Mouse (Mus musculus) stomach, embryonic 16.5 days (tissue): ENCODE measurements around the gene Farp1. TPM values are rescaled to one million over a fixed set of nuclear protein-coding genes. Genes with fewer than 3 reads are reported as not detected.
A peak's percentile ranks its signal among the peaks of the same experiment; 100 is the strongest.
"Not testable (repeated sequence)": the region's sequence is repeated elsewhere in the genome, so short reads cannot be mapped to it uniquely, and the experiment has no call there.

Experiments used
- ATAC-seq: fragments of 200-750 bp; cut with Nextera tagmentation; 2 replicates; pipeline ENCODE4 v1.8.0; 2017; ENCODE audit warnings: moderate number of reproducible peaks, moderate TSS enrichment; ENCODE audit not compliant: insufficient read depth, low FRiP score
- H3K27ac ChIP-seq: fragments of 300-500 bp; sonication (generic); 2 replicates; pipeline ENCODE4 v1.5.1; 2014; ENCODE audit warnings: low read length
- H3K27me3 ChIP-seq: fragments of 300-500 bp; sonication (generic); 2 replicates; pipeline ENCODE4 v1.6.1; 2014; ENCODE audit warnings: low read length, control low read depth, mixed read lengths; ENCODE audit not compliant: control insufficient read depth, insufficient read depth
- H3K36me3 ChIP-seq: fragments of 300-500 bp; sonication (generic); 2 replicates; pipeline ENCODE4 v1.6.1; 2014; ENCODE audit warnings: low read length; ENCODE audit not compliant: control insufficient read depth, insufficient read depth
- H3K4me1 ChIP-seq: fragments of 300-500 bp; sonication (generic); 2 replicates; pipeline ENCODE4 v1.6.1; 2014; ENCODE audit warnings: low read length, control low read depth, mixed read lengths; ENCODE audit not compliant: control insufficient read depth, insufficient read depth
- H3K4me2 ChIP-seq: fragments of 300-500 bp; sonication (generic); 2 replicates; pipeline ENCODE4 v1.6.1; 2014; ENCODE audit warnings: low read depth, low read length, mixed read lengths
- H3K4me3 ChIP-seq: fragments of 300-500 bp; sonication (generic); replicated peaks from 2 replicates; pipeline ENCODE4 v1.5.1; 2014; ENCODE audit warnings: mild to moderate bottlenecking, low read length
- H3K9ac ChIP-seq: fragments of 300-500 bp; sonication (generic); 2 replicates; pipeline ENCODE4 v1.6.1; 2014; ENCODE audit warnings: low read length
- H3K9me3 ChIP-seq: fragments of 300-500 bp; sonication (generic); replicated peaks from 2 replicates; pipeline ENCODE4 v1.6.1; 2016; ENCODE audit warnings: low read length, control low read depth; ENCODE audit not compliant: control insufficient read depth
- WGBS: fragments of 180-500 bp; shearing (Covaris S2); extraction: QIAGEN DNeasy Blood & Tissue Kit; methylation state at CpG from one replicate; pipeline ENCODE4 v1.1.7; 2014; 5-methylcytosine and 5-hydroxymethylcytosine counted together
- polyA plus RNA-seq: library from polyadenylated mRNA; unstranded; fragments of >200 nt; fragmentation: Nextera tagmentation; extraction: Ambion mirVana; gene quantifications from 2 replicates; pipeline ENCODE4 v1.2.1, GENCODE M21; 2015

Farp1 gene
- polyA plus RNA-seq, 1 experiment from 2014 or later, result 15.2 TPM

DNA sequence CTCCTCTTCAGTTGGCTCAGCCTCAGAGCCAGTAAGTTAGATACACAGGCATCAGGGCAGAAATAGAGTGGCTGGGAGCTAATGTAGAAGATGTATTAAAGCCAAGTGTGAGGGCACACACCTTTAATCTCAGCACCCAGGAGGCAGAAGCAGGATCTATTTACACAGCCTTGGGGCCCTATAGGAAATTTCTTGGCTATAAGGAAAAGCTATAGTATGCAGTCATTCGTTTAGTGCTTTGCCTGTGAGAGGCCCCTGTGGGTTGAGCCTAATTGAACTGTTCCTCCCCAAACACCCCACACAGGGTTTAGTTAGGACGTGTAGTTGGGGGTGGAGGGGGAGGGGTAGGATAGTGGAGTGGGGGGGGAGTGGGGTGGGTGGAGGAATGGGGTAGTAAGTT lies 87.9 kb downstream of the Farp1 start:
- WGBS, result 23% methylated on average over 2 of the region's 2 CpGs
- Histone ChIP-seq H3K4me2 (no peak overlapping the region), H3K4me1 (peaks cover 10% of the 10 kb centered on the region), H3K9ac (no peak overlapping the region), H3K9me3 (no peaks in the 10 kb centered on the region), H3K36me3 (no peaks in the 10 kb centered on the region), H3K4me3 (no peak overlapping the region), H3K27ac (no peak overlapping the region), H3K27me3 (no peaks in the 10 kb centered on the region)
- peak; percentile 2; the same call in 1 of the 2 replicates for ATAC-seq

DNA sequence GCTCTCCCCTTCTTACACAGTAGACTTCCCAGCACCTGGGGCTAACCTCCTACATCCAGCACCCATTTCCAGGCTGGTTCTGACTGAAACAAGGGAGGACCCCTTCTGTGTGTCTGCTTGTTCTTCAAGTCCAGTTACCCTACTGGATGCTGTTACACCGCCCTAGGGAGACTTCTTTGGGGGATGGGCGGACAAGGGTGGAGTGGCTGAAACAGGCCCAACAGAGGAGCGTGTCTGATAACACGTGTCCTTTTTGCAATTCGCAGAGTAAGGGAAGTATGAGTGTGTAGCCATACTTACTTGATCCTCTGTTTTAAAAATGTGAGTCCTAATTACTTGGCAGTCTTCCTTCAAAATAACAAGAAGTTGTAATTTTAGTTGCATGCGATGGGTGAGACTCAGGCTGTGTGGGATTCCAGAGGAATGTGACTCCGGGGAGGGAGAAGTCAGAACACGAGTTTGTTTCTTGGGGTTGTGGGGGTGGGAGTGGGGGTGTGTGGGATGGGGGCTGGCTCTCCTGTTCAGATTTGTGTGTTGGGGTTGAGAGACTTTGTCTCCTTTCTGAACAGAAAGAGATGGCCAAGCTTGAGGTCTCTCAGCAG lies 89.5 kb downstream of the Farp1 start:
- ATAC-seq, result peak; percentile 31; the same call in 1 of the 2 replicates
- no peak overlapping the region for H3K9ac ChIP-seq
- H3K36me3 ChIP-seq, result no peaks in the 10 kb centered on the region
- WGBS, result 62% methylated on average over 8 of the region's 8 CpGs
- no peak overlapping the region for H3K4me2 ChIP-seq
- no peaks in the 10 kb centered on the region for H3K27me3 ChIP-seq
- H3K9me3 ChIP-seq, result no peaks in the 10 kb centered on the region
- H3K4me1 ChIP-seq, result peaks cover 15% of the 10 kb centered on the region
- no peak overlapping the region for H3K27ac ChIP-seq
- H3K4me3 ChIP-seq, result no peak overlapping the region

DNA sequence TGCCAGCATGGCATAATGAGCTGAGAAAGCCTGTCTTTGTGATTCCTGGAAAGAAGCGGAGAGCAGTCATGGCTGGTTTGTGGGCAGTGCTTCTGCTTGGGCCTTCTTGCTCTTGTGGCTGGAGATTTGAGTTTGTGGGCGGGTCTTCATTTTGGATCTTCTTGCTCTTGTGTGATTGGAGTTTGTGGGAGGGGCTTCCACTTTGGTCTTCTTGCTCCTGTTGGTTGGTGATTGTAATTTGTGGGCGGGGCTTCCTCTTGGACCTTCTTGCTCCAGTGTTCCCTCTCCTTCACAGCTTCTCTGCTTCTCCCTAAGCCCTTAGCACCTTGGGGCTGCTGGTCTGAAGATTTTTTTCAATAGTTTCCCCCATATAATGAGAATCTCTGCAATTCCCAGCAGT lies 90.7 kb downstream of the Farp1 start:
- Histone ChIP-seq H3K9ac (no peak overlapping the region), H3K4me1 (peaks cover 16% of the 10 kb centered on the region)
- WGBS, result 86% methylated on average over 3 of the region's 3 CpGs

DNA sequence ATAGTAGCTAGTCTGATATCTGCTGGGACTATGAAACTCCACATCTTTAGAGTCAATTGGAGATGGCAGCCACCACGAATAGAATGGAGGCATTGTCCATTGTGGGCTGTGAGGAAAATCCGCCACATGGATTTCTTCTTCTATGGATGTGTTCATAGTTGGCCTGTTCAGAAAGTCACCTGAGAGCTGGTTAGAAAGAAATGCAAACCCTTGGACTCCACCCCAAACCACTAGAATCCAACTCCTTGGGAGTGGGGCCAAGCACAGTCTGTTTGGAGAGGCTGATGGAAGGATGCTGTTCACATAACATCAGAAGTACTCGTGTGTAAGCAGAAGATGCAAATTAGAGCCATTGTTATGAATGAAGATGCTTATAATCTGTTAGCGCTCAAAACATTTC lies 91.3 kb downstream of the Farp1 start:
- WGBS, result 85% methylated on average over 4 of the region's 4 CpGs
- no peaks in the 10 kb centered on the region for H3K9me3 ChIP-seq
- no peak overlapping the region for H3K9ac ChIP-seq
- no peak overlapping the region for H3K4me3 ChIP-seq
- ATAC-seq, result no peak
- no peaks in the 10 kb centered on the region for H3K27me3 ChIP-seq
- no peak overlapping the region for H3K4me2 ChIP-seq
- H3K36me3 ChIP-seq, result no peaks in the 10 kb centered on the region
- H3K27ac ChIP-seq, result no peak overlapping the region
- H3K4me1 ChIP-seq, result peaks cover 16% of the 10 kb centered on the region

More for the DNA sequence above, 90.7 kb downstream of the Farp1 start:
- no peaks in the 10 kb centered on the region for H3K36me3 ChIP-seq
- no peak overlapping the region for H3K27ac ChIP-seq
- H3K27me3 ChIP-seq, result no peaks in the 10 kb centered on the region
- H3K4me2 ChIP-seq, result no peak overlapping the region
- ATAC-seq, result no peak
- no peak overlapping the region for H3K4me3 ChIP-seq
- no peaks in the 10 kb centered on the region for H3K9me3 ChIP-seq

DNA sequence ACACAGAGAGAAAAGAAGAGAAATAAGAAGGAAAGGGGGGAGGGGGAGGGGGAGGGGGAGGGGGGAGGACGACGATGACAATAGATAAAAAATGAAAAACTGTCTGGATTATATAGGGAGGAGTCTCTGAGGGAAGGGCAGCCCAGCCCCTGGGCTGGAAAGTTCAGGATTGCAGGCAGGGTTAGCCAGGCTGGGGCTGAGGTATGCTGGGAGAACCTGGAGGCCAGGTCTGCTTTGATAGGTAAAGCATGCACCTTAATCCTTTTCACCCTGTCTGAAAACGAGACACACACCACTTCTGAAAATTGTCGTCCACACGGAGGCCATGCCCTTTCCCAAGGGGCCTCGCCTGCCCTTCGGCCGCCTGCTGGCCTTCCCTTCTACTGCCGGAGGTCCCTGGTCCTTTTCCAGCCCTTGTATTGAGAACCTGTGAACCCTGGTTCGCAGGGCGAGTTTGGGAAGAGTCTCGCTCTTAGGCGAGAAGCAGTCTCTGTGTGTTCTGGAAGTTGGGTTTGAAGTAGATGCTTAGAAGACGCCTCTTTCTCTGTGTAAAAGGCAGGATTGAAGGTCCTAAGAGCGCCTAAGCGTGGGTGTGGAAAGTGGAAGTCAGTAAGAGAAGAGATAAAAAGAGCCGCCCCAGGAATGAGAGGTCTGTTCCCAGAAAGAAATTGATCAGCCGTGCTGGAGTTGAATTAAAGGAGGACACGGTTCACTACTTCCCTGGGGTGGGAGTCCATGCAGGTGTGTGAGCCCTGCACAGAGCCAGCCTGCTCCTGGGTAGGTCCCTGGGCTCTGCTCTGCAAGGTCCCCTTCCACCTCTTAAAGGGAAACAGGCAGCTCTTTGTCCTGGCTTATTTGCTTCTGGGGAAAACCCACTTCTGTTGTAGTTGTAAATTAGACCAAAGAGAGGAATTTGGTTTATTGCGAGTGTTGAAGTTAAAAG lies 94.1 kb downstream of the Farp1 start:
- H3K9me3 ChIP-seq, result no peaks in the 10 kb centered on the region
- ATAC-seq, result 0 out of 2 replicates have a peak, but pooled peaks have one; percentile 65
- H3K4me2 ChIP-seq, result peak overlapping the region; percentile 23; the same call in 1 of the 2 replicates
- H3K9ac ChIP-seq, result 0 out of 2 replicates have a peak overlapping the region, but pooled peaks have one; percentile 24
- peak overlapping the region; percentile 47; the same call in 1 of the 2 replicates for H3K27ac ChIP-seq
- no peaks in the 10 kb centered on the region for H3K27me3 ChIP-seq
- 51% methylated on average over 20 of the region's 20 CpGs for WGBS
- no peak overlapping the region for H3K4me3 ChIP-seq
- 0 out of 2 replicates have a peak, but pooled peaks cover 6% of the 10 kb centered on the region for H3K4me1 ChIP-seq
- no peaks in the 10 kb centered on the region for H3K36me3 ChIP-seq

DNA sequence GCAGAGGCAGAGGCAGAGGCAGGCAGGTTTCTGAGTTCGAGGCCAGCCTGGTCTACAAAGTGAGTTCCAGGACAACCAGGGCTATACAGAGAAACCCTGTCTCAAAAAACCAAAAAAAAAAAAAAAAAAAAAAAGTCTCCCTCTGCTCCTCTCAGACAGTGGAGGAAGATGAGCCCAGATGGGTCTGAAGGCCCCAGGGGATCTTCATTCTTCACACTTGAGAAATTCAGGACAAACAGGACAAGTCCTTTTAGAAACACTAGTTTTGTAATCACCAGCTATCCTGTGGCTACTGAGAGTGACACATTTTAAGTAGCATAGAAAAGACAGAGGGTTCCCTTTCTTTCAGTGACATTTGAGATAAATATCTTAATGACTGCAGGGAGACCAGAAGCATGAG lies 95.4 kb downstream of the Farp1 start:
- not testable (repeated sequence) for H3K27ac ChIP-seq, ATAC-seq, H3K27me3 ChIP-seq, H3K4me1 ChIP-seq, H3K9ac ChIP-seq, H3K4me3 ChIP-seq, H3K36me3 ChIP-seq, H3K9me3 ChIP-seq, H3K4me2 ChIP-seq
- WGBS, result 100% methylated on average over 1 of the region's 1 CpGs

DNA sequence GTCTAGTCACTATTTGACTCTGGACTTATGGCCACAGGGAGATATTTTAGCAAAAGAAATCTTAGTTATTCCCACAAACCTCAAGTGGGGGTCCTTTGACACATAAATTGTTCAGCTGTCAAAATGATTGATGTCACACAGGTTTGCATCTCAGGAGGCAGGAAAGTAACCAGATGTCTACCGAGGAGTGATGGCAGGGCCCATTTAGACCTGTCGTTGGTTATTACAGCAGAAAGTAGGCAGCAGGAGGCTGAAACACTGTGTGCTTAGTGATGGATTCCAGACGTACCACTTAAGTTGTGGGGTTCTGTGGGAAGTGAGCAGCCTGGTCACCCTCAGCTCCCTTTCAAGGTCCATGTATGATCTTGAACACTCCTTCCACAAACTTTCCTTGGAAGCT lies 99.4 kb downstream of the Farp1 start:
- WGBS, result 25% methylated on average over 3 of the region's 3 CpGs
- ATAC-seq, result no peak
- no peaks in the 10 kb centered on the region for H3K27me3 ChIP-seq

DNA sequence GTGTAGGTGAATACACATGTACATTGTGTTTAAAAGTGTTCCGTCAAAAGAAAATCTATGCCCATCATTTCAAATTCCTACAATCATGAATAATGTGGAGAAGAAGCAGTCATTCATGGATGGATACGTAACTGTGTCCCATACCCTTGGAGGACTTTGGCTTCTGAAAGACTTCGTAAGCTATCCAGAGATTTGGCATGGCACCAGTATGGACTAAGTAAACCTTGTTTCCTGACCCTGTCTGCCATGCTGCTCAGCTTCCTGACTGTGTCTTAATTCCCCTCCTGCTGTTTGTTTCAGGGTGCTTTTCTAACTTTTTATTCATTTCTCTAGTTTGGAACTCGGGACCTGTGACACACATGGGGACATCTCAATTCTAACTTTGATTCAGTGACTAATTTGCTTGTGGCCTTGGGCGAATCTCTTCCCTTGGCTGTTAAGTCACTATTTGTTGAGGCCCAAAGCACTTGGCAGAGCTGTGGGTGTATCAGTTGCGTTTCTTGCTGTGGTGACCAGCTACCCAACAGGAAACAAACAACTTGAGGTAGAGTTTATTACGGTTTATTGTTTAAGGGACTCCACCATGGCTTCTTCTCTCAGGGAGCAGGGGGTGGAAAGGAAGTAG lies 108.9 kb downstream of the Farp1 start:
- H3K4me1 ChIP-seq, result peaks cover 29% of the 10 kb centered on the region
- no peaks in the 10 kb centered on the region for H3K27me3 ChIP-seq
- no peaks in the 10 kb centered on the region for H3K9me3 ChIP-seq
- no peak overlapping the region for H3K4me3 ChIP-seq
- 0 out of 2 replicates have a peak overlapping the region, but pooled peaks have one; percentile 8 for H3K27ac ChIP-seq
- no peak overlapping the region for H3K9ac ChIP-seq
- no peak overlapping the region for H3K4me2 ChIP-seq
- H3K36me3 ChIP-seq, result no peaks in the 10 kb centered on the region
- ATAC-seq, result no peak
- 82% methylated on average over 7 of the region's 7 CpGs for WGBS

More for the DNA sequence above, 99.4 kb downstream of the Farp1 start:
- H3K36me3 ChIP-seq, result no peaks in the 10 kb centered on the region
- H3K9ac ChIP-seq, result no peak overlapping the region
- H3K4me3 ChIP-seq, result no peak overlapping the region
- no peak overlapping the region for H3K4me2 ChIP-seq
- H3K27ac ChIP-seq, result no peak overlapping the region
- H3K9me3 ChIP-seq, result no peaks in the 10 kb centered on the region
- peaks cover 12% of the 10 kb centered on the region; the same call in 1 of the 2 replicates for H3K4me1 ChIP-seq

DNA sequence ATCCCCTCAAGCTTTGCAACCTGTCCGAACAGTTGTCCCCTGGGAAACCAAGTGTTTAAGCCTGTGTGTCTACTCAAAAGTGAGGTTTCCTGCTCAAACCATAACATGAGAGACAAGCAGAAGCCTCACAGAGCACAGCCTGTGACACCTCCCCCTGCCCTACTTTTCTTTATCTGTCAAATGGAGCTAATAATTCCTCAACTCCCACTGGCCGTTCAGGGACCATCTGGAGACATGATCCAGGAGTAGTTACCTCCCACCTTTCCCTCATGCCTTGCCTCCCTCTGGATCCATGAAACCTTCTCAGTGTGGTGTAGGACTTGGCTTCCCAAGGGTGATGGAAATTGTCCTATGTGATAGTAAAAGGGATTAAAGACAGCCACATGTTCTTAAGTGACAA lies 109.5 kb downstream of the Farp1 start:
- Histone ChIP-seq H3K27ac (no peak overlapping the region), H3K4me1 (peaks cover 29% of the 10 kb centered on the region), H3K4me2 (no peak overlapping the region), H3K27me3 (no peaks in the 10 kb centered on the region), H3K36me3 (no peaks in the 10 kb centered on the region), H3K9ac (no peak overlapping the region), H3K9me3 (no peaks in the 10 kb centered on the region), H3K4me3 (no peak overlapping the region)
- no peak for ATAC-seq
- 44% methylated on average over 2 of the region's 2 CpGs for WGBS
